Mouse (Mus musculus): ENCODE measurements at regions not wholly inside any gene's neighbourhood (a gene's known extent, or its start where the extent isn't known, plus 50 kb on each side); places are given as distances from the start of the nearest gene placed in this dataset.

GRCm38 (mm10) chr16:77827322-77828117 lies 225.6 kb upstream of the Gm11146 start:
- H3K27me3 ChIP-seq: no peaks in the 10 kb centered on the region
- H3K36me3 ChIP-seq: no peaks in the 10 kb centered on the region
- WGBS: 61% methylated on average over 4 of the region's 4 CpGs
- no peak overlapping the region for H3K4me3 ChIP-seq (replicated peaks)
- no peaks in the 10 kb centered on the region for H3K9me3 ChIP-seq
- H3K4me1 ChIP-seq (replicated peaks): no peaks in the 10 kb centered on the region; the same call in 1 of the 2 replicates
- H3K9ac ChIP-seq (replicated peaks): no peak overlapping the region
- H3K4me2 ChIP-seq: no peak overlapping the region
- ATAC-seq (ENCODE audit: insufficient number of reproducible peaks, insufficient read depth, low FRiP score, low TSS enrichment, low read depth): peak; percentile 78; the same call in 1 of the 2 replicates
- no peak overlapping the region for H3K27ac ChIP-seq

- no peaks in the 10 kb centered on the region; the same call in 1 of the 2 replicates for H3K4me1 ChIP-seq (replicated peaks)
- H3K36me3 ChIP-seq: no peaks in the 10 kb centered on the region
- 60% methylated on average over 5 of the region's 5 CpGs for WGBS
- no peak overlapping the region for H3K4me2 ChIP-seq
- no peaks in the 10 kb centered on the region for H3K9me3 ChIP-seq
- no peak overlapping the region for H3K9ac ChIP-seq (replicated peaks)
- no peaks in the 10 kb centered on the region for H3K27me3 ChIP-seq
- no peak overlapping the region for H3K4me3 ChIP-seq (replicated peaks)
- no peak overlapping the region for H3K27ac ChIP-seq
- ATAC-seq (ENCODE audit: insufficient number of reproducible peaks, insufficient read depth, low FRiP score, low TSS enrichment, low read depth): no peak
Observed at GRCm38 (mm10) chr16:77799709-77800108, 197.8 kb upstream of the Gm11146 start.

- Histone ChIP-seq H3K36me3 (no peaks in the 10 kb centered on the region), H3K4me2 (no peak overlapping the region), H3K9me3 (no peaks in the 10 kb centered on the region), H3K4me3 (replicated peaks) (no peak overlapping the region), H3K9ac (replicated peaks) (no peak overlapping the region), H3K4me1 (replicated peaks) (no peaks in the 10 kb centered on the region; the same call in 1 of the 2 replicates), H3K27ac (no peak overlapping the region), H3K27me3 (no peaks in the 10 kb centered on the region)
- 80% methylated on average over 4 of the region's 4 CpGs for WGBS
- no peak for ATAC-seq (ENCODE audit: insufficient number of reproducible peaks, insufficient read depth, low FRiP score, low TSS enrichment, low read depth)
Observed at GRCm38 (mm10) chr16:77796926-77797325, 195.0 kb upstream of the Gm11146 start.

- no peaks in the 10 kb centered on the region; the same call in 1 of the 2 replicates for H3K4me1 ChIP-seq (replicated peaks)
- H3K9me3 ChIP-seq: no peaks in the 10 kb centered on the region
- ATAC-seq (ENCODE audit: insufficient number of reproducible peaks, insufficient read depth, low FRiP score, low TSS enrichment, low read depth): no peak
- H3K9ac ChIP-seq (replicated peaks): no peak overlapping the region
- 90% methylated on average over 5 of the region's 5 CpGs for WGBS
- no peaks in the 10 kb centered on the region for H3K27me3 ChIP-seq
- no peak overlapping the region for H3K27ac ChIP-seq
- no peak overlapping the region for H3K4me2 ChIP-seq
- no peaks in the 10 kb centered on the region for H3K36me3 ChIP-seq
- no peak overlapping the region for H3K4me3 ChIP-seq (replicated peaks)
Observed at GRCm38 (mm10) chr16:77789652-77790051, 187.8 kb upstream of the Gm11146 start.

GRCm38 (mm10) chr16:77789206-77789605 lies 187.3 kb upstream of the Gm11146 start:
- no peak overlapping the region for H3K27ac ChIP-seq
- no peaks in the 10 kb centered on the region for H3K36me3 ChIP-seq
- no peaks in the 10 kb centered on the region for H3K9me3 ChIP-seq
- H3K4me2 ChIP-seq: no peak overlapping the region
- H3K27me3 ChIP-seq: no peaks in the 10 kb centered on the region
- no peak overlapping the region for H3K4me3 ChIP-seq (replicated peaks)
- H3K4me1 ChIP-seq (replicated peaks): no peaks in the 10 kb centered on the region; the same call in 1 of the 2 replicates
- no peak overlapping the region for H3K9ac ChIP-seq (replicated peaks)
- WGBS: 95% methylated on average over 2 of the region's 2 CpGs
- no peak for ATAC-seq (ENCODE audit: insufficient number of reproducible peaks, insufficient read depth, low FRiP score, low TSS enrichment, low read depth)

GRCm38 (mm10) chr16:77788781-77789150 lies 186.9 kb upstream of the Gm11146 start:
- Histone ChIP-seq H3K4me3 (replicated peaks) (no peak overlapping the region), H3K27ac (no peak overlapping the region), H3K9ac (replicated peaks) (no peak overlapping the region), H3K4me1 (replicated peaks) (no peaks in the 10 kb centered on the region; the same call in 1 of the 2 replicates), H3K27me3 (no peaks in the 10 kb centered on the region), H3K4me2 (no peak overlapping the region), H3K36me3 (no peaks in the 10 kb centered on the region), H3K9me3 (no peaks in the 10 kb centered on the region)
- no peak for ATAC-seq (ENCODE audit: insufficient number of reproducible peaks, insufficient read depth, low FRiP score, low TSS enrichment, low read depth)
- WGBS: 90% methylated on average over 6 of the region's 6 CpGs

- no peak for ATAC-seq (ENCODE audit: insufficient number of reproducible peaks, insufficient read depth, low FRiP score, low TSS enrichment, low read depth)
Observed at GRCm38 (mm10) chr16:77788041-77788780, 186.3 kb upstream of the Gm11146 start.

GRCm38 (mm10) chr16:77787025-77787424 lies 185.1 kb upstream of the Gm11146 start:
- Histone ChIP-seq H3K36me3 (no peaks in the 10 kb centered on the region), H3K27ac (no peak overlapping the region), H3K4me3 (replicated peaks) (no peak overlapping the region), H3K9me3 (no peaks in the 10 kb centered on the region), H3K9ac (replicated peaks) (no peak overlapping the region), H3K4me1 (replicated peaks) (no peaks in the 10 kb centered on the region; the same call in 1 of the 2 replicates), H3K27me3 (no peaks in the 10 kb centered on the region), H3K4me2 (no peak overlapping the region)
- no peak for ATAC-seq (ENCODE audit: insufficient number of reproducible peaks, insufficient read depth, low FRiP score, low TSS enrichment, low read depth)
- 88% methylated on average over 5 of the region's 5 CpGs for WGBS

More at GRCm38 (mm10) chr16:77788041-77788780, 186.3 kb upstream of the Gm11146 start:
- Histone ChIP-seq H3K36me3 (no peaks in the 10 kb centered on the region), H3K27me3 (no peaks in the 10 kb centered on the region), H3K4me2 (no peak overlapping the region), H3K9ac (replicated peaks) (no peak overlapping the region), H3K4me3 (replicated peaks) (no peak overlapping the region), H3K9me3 (no peaks in the 10 kb centered on the region), H3K4me1 (replicated peaks) (no peaks in the 10 kb centered on the region; the same call in 1 of the 2 replicates), H3K27ac (no peak overlapping the region)
- 80% methylated on average over 20 of the region's 20 CpGs for WGBS

GRCm38 (mm10) chr16:77779019-77779418 lies 177.1 kb upstream of the Gm11146 start:
- Histone ChIP-seq H3K4me3 (replicated peaks) (no peak overlapping the region), H3K4me1 (replicated peaks) (no peaks in the 10 kb centered on the region), H3K4me2 (no peak overlapping the region), H3K27me3 (no peaks in the 10 kb centered on the region), H3K36me3 (no peaks in the 10 kb centered on the region), H3K9ac (replicated peaks) (no peak overlapping the region), H3K27ac (no peak overlapping the region), H3K9me3 (no peaks in the 10 kb centered on the region)
- ATAC-seq (ENCODE audit: insufficient number of reproducible peaks, insufficient read depth, low FRiP score, low TSS enrichment, low read depth): no peak
- WGBS: 69% methylated on average over 1 of the region's 1 CpGs

- no peaks in the 10 kb centered on the region for H3K36me3 ChIP-seq
- H3K9ac ChIP-seq (replicated peaks): no peak overlapping the region
- H3K27ac ChIP-seq: no peak overlapping the region
- 76% methylated on average over 3 of the region's 3 CpGs for WGBS
- no peaks in the 10 kb centered on the region for H3K27me3 ChIP-seq
- no peaks in the 10 kb centered on the region for H3K9me3 ChIP-seq
- no peak for ATAC-seq (ENCODE audit: insufficient number of reproducible peaks, insufficient read depth, low FRiP score, low TSS enrichment, low read depth)
- no peak overlapping the region for H3K4me2 ChIP-seq
- no peak overlapping the region for H3K4me3 ChIP-seq (replicated peaks)
- H3K4me1 ChIP-seq (replicated peaks): no peaks in the 10 kb centered on the region
Observed at GRCm38 (mm10) chr16:77772075-77772474, 170.2 kb upstream of the Gm11146 start.

- ATAC-seq (ENCODE audit: insufficient number of reproducible peaks, insufficient read depth, low FRiP score, low TSS enrichment, low read depth): no peak
- no peaks in the 10 kb centered on the region for H3K4me1 ChIP-seq (replicated peaks)
- H3K27ac ChIP-seq: no peak overlapping the region
- H3K4me2 ChIP-seq: no peak overlapping the region
- WGBS: 75% methylated on average over 4 of the region's 4 CpGs
- no peaks in the 10 kb centered on the region for H3K9me3 ChIP-seq
- no peaks in the 10 kb centered on the region for H3K27me3 ChIP-seq
- H3K9ac ChIP-seq (replicated peaks): no peak overlapping the region
- H3K4me3 ChIP-seq (replicated peaks): no peak overlapping the region
- no peaks in the 10 kb centered on the region for H3K36me3 ChIP-seq
Observed at GRCm38 (mm10) chr16:77760926-77761347, 159.0 kb upstream of the Gm11146 start.
